Mouse (Mus musculus): Measurements from ENCODE around the gene Skida1.

GRCm38 (mm10) chr2:17996858-17997257, 52.0 kb downstream of the Skida1 start, which contains the start of gene H2al2a:
- TF ChIP-seq POLR2A (IDR thresholded peaks at IDR 0.05; ENCODE audit: extremely low read depth, insufficient read depth, low read length) (no peak), CTCF (IDR thresholded peaks at IDR 0.05; ENCODE audit: extremely low read depth, insufficient read depth, low read length) (no peak)
